Mouse (Mus musculus): ENCODE measurements around the gene Morc4.

GRCm38 (mm10) chrX:139782278-139783044 is 89.0 kb downstream of the Morc4 start, which contains the start of gene Ripply1:
- TF ChIP-seq CTCF (IDR thresholded peaks at IDR 0.05; ENCODE audit: low read depth) (no peak), EP300 (IDR thresholded peaks at IDR 0.05; ENCODE audit: low read depth) (no peak)
